Mouse (Mus musculus) adrenal gland, adult 2 months (tissue): ENCODE measurements around the gene Cenpw. TPM values are rescaled to one million over a fixed set of nuclear protein-coding genes. Genes with fewer than 3 reads are reported as not detected.

Experiments used
- DNase-seq: peaks from one replicate; pipeline ENCODE4 v3.0.0; 2021
- long read RNA-seq: library from polyadenylated mRNA; stranded (forward); transcript quantifications from one replicate; pipeline ENCODE4 v2.0.0, GENCODE M21; 2021
- polyA plus RNA-seq: library from polyadenylated mRNA; depleted of rRNA; stranded (reverse); fragments of >200 nt; gene quantifications from 2 replicates; pipeline ENCODE4 v1.2.3, GENCODE M21; 2012; rRNA removed
- total RNA-seq, 2 experiments: library from RNA; stranded (reverse); gene quantifications; 2 replicates each; pipeline ENCODE4 v1.2.3; 2021

Gene Cenpw
- 1 to 10 TPM in 1 of 2 experiments, under 1 TPM in 1; 0.79 to 1.6 TPM for total RNA-seq
- polyA plus RNA-seq, result 0.41 and 1.1 TPM in 2 replicates
- long read RNA-seq, partial matches to known transcripts, result 1 of 5 reads
- long read RNA-seq, other reads (novel, unspliced or antisense), result 0 of 5 reads

- DNase-seq, result peak; percentile 91
Measured at GRCm38 (mm10) chr10:30199916-30200826, at the start of gene Cenpw. TSS of gene Cenpw (minus strand) at chr10:30200560.

GRCm38 (mm10) chr10:30249654-30250053 lies 49.3 kb upstream of the Cenpw start:
- DNase-seq, result no peak

DNA sequence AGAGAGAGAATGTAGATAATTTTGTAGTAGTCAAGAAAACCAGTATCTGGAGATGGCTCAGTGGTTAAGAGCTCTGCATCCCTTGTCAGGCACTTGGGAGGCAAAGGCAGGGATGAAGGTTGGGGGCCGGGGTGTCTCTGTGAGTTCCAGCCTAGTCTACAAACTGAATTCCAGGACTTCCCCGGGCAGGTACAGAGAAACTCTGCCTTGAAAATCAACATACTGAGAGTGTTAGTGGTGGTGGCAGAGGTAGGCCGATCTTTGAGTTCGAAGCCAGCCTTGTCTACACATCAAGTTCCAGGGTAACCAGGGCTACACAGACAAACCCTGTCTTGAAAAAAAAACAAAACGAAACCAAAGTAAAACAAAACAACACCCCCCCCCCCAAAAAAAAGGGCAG lies 859 bp downstream of the Cenpw start:
- no peak for DNase-seq

GRCm38 (mm10) chr10:30167700-30168099 lies 32.7 kb downstream of the Cenpw start:
- DNase-seq, result no peak
